Mouse (Mus musculus) olfactory bulb, adult 2 months (tissue): ENCODE results near the gene Pax4.
A peak's percentile ranks its signal among the peaks of the same experiment; 100 is the strongest.

Experiments
- CTCF ChIP-seq: fragments of 200-500 bp; IDR thresholded peaks from 2 replicates; pipeline ENCODE4 v1.5.1; 2012; ENCODE audit warnings: low read depth, mild to moderate bottlenecking, low read length, moderate library complexity; ENCODE audit not compliant: insufficient read depth
- POLR2A ChIP-seq: fragments of 200-500 bp; IDR thresholded peaks from 2 replicates; pipeline ENCODE4 v1.6.1; 2012; ENCODE audit warnings: mild to moderate bottlenecking, low read depth, low read length, moderate library complexity; ENCODE audit not compliant: insufficient read depth

DNA sequence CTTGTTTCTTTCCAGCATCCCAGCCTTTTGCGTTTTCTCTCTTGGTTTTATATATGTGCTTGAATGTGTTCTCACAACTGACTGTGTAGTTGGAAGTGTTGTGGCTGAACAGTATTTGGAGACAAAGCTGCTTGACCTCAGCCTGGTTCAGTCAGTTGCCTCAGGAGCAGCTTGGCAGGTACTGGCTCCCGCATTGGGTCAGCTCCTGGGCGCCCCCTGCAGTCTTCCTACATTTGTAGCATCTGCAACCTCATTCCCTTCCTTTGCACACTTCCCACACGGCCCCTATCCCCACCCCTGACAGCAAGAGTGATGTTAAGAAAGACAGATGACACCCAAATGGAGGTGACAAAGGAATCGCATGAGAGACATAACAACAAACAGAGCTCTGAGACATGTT, 11.4 kb upstream of the Pax4 start:
- peak; percentile 34; the same call in 1 of the 2 replicates for TF ChIP-seq CTCF
- TF ChIP-seq POLR2A = no peak
